Mouse (Mus musculus): ENCODE data around the gene Rnf43. TPM values are rescaled to one million over a fixed set of nuclear protein-coding genes. Genes with fewer than 3 reads are reported as not detected.

Rnf43 gene
- polyA plus RNA-seq, 1 experiment: not detected

DNA sequence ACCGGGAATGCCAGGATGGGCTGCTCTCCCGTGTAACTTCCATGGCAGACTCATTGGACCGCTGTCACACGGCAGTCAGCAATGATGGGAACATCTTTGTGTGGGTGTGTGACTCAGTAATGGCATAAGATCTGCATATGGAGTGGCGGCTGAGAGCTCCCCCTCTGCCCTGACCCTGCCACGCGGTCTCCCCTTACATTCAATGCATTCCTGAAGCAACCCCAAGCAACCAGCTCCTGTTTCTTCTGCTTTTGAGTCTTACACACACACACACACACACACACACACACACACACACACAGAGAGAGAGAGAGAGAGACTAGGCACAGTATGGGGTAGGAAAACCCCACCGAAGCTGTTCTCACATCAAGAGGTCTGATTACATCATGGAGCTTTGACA lies 45.0 kb downstream of the Rnf43 start:
- no peaks in the 10 kb centered on the region for H3K79me3 ChIP-seq (ENCODE audit: low read depth)

DNA sequence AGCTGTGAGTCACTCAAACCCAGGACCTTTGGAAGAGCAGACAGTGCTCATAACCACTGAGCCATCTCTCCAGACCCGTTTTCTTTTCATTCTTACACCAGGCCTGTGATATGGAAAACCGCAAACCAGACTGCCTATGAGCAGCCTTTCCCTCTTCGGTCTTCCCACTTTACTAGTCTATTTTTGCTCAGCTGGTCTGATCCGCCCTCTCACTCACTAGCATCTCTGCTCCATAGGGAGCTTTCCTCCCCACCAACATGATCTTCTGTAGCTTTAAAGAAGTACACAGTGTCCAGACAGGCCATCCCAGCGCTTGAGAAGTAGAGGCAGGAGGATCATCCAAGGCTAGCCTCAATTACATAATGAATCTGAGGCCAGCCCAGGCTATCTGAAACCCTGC lies 46.5 kb downstream of the Rnf43 start:
- Histone ChIP-seq H3K79me2 (ENCODE audit: control insufficient read depth, insufficient read depth) (no peaks in the 10 kb centered on the region), H3K27me3 (ENCODE audit: control insufficient read depth, insufficient read depth, insufficient read length) (peaks cover 61% of the 10 kb centered on the region), H3K36me3 (ENCODE audit: control insufficient read depth, insufficient read depth) (no peaks in the 10 kb centered on the region), H3K4me3 (ENCODE audit: insufficient read depth, poor library complexity, severe bottlenecking) (no peak overlapping the region), H3K79me3 (ENCODE audit: low read depth) (no peaks in the 10 kb centered on the region), H3ac (ENCODE audit: control insufficient read depth, insufficient read length, low read depth) (no peak overlapping the region)
- TF ChIP-seq MYOD1 (IDR thresholded peaks at IDR 0.05; ENCODE audit: control insufficient read depth, insufficient read length, low read depth) (no peak), FOSL1 (IDR thresholded peaks at IDR 0.05; ENCODE audit: insufficient read depth, low read length, poor library complexity, severe bottlenecking) (no peak), USF1 (IDR thresholded peaks at IDR 0.05; ENCODE audit: low read depth) (no peak), MAX (IDR thresholded peaks at IDR 0.05) (no peak), CEBPB (IDR thresholded peaks at IDR 0.05; ENCODE audit: low read depth) (no peak), MYOG (IDR thresholded peaks at IDR 0.05; ENCODE audit: control insufficient read depth, extremely low read depth, insufficient read length) (no peak), CTCF (IDR thresholded peaks at IDR 0.05; ENCODE audit: control insufficient read depth, insufficient read depth, insufficient read length) (no peak)

More for the DNA sequence above, 45.0 kb downstream of the Rnf43 start:
- H3K27me3 ChIP-seq (ENCODE audit: control insufficient read depth, insufficient read depth, insufficient read length): peaks cover 59% of the 10 kb centered on the region
- no peak overlapping the region for H3ac ChIP-seq (ENCODE audit: control insufficient read depth, insufficient read length, low read depth)
- no peak for TF ChIP-seq CTCF (IDR thresholded peaks at IDR 0.05; ENCODE audit: control insufficient read depth, insufficient read depth, insufficient read length)
- no peaks in the 10 kb centered on the region for H3K36me3 ChIP-seq (ENCODE audit: control insufficient read depth, insufficient read depth)
- no peaks in the 10 kb centered on the region for H3K79me2 ChIP-seq (ENCODE audit: control insufficient read depth, insufficient read depth)
- H3K4me3 ChIP-seq (ENCODE audit: insufficient read depth, poor library complexity, severe bottlenecking): no peak overlapping the region

DNA sequence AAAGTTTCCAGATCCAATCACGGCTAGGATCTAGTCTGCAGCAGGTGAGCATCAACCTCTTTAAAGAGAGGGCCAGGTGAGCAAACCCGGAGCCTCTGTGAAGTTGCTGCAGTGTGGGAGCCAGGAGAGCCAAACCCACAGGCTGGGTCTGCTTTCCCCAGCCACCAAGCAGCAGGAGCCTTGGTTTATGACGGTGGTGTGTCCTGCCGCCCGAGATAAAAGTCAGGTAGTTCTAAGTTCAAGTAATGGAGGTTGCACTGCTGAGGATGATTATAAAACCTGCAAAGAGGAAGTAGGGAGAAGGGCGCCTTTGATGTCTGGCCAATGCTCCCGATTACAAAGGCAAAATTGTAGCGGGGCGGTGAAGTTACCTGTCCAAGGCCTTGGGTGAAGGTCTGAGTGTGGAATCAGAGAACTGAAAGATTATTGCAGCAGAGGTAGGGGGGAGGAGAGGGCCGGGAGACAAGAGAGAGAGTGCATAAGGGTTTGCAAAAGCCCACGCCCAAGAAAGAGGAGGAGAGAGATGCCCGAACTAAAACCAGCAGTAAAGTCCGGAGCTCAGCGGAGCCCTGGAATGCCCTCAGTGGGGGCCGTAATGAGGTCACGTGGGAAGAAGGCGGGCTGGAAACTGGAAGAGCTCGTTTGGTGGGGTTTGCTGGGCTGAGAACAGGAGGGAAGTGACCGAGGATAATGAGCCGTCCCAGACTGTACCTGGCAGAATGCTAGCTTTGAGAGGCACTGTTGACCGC lies 47.2 kb downstream of the Rnf43 start:
- peaks cover 55% of the 10 kb centered on the region for H3K27me3 ChIP-seq (ENCODE audit: control insufficient read depth, insufficient read depth, insufficient read length)
- H3ac ChIP-seq (ENCODE audit: control insufficient read depth, insufficient read length, low read depth): no peak overlapping the region
- H3K79me3 ChIP-seq (ENCODE audit: low read depth): no peaks in the 10 kb centered on the region
- no peaks in the 10 kb centered on the region for H3K36me3 ChIP-seq (ENCODE audit: control insufficient read depth, insufficient read depth)
- H3K4me3 ChIP-seq (ENCODE audit: insufficient read depth, poor library complexity, severe bottlenecking): no peak overlapping the region
- H3K79me2 ChIP-seq (ENCODE audit: control insufficient read depth, insufficient read depth): no peaks in the 10 kb centered on the region
- TF ChIP-seq MYOG (IDR thresholded peaks at IDR 0.05; ENCODE audit: control insufficient read depth, extremely low read depth, insufficient read length) (no peak), MAX (IDR thresholded peaks at IDR 0.05) (no peak), CTCF (IDR thresholded peaks at IDR 0.05; ENCODE audit: control insufficient read depth, insufficient read depth, insufficient read length) (no peak), CEBPB (IDR thresholded peaks at IDR 0.05; ENCODE audit: low read depth) (no peak), FOSL1 (IDR thresholded peaks at IDR 0.05; ENCODE audit: insufficient read depth, low read length, poor library complexity, severe bottlenecking) (no peak), MYOD1 (IDR thresholded peaks at IDR 0.05; ENCODE audit: control insufficient read depth, insufficient read length, low read depth) (no peak), USF1 (IDR thresholded peaks at IDR 0.05; ENCODE audit: low read depth) (no peak)

DNA sequence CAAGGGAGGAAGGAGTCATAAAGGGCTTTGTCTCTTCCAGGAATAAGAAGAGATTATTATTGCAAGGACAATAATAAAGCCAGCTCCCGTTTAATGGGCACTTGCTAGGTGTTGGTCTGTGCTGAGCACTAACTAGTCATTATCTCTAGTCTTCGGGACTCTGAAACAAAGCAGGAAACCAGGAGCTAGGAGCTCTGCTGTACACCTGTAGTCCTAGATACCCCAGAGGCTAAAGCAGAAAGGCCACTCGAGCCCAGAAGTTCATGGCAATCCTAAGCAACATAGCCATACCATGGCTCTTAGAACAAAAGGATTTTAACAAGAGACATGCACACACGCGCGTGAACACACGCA lies 47.7 kb downstream of the Rnf43 start:
- Histone ChIP-seq H3K79me2 (ENCODE audit: control insufficient read depth, insufficient read depth) (no peaks in the 10 kb centered on the region), H3K27me3 (ENCODE audit: control insufficient read depth, insufficient read depth, insufficient read length) (peaks cover 58% of the 10 kb centered on the region), H3K36me3 (ENCODE audit: control insufficient read depth, insufficient read depth) (no peaks in the 10 kb centered on the region), H3K4me3 (ENCODE audit: insufficient read depth, poor library complexity, severe bottlenecking) (no peak overlapping the region), H3K79me3 (ENCODE audit: low read depth) (no peaks in the 10 kb centered on the region), H3ac (ENCODE audit: control insufficient read depth, insufficient read length, low read depth) (no peak overlapping the region)
- no peak for TF ChIP-seq MYOD1 (IDR thresholded peaks at IDR 0.05; ENCODE audit: control insufficient read depth, insufficient read length, low read depth)
- TF ChIP-seq MAX (IDR thresholded peaks at IDR 0.05): no peak
- TF ChIP-seq CEBPB (IDR thresholded peaks at IDR 0.05; ENCODE audit: low read depth): no peak
- no peak for TF ChIP-seq USF1 (IDR thresholded peaks at IDR 0.05; ENCODE audit: low read depth)
- no peak for TF ChIP-seq MYOG (IDR thresholded peaks at IDR 0.05; ENCODE audit: control insufficient read depth, extremely low read depth, insufficient read length)
- no peak for TF ChIP-seq CTCF (IDR thresholded peaks at IDR 0.05; ENCODE audit: control insufficient read depth, insufficient read depth, insufficient read length)
- TF ChIP-seq FOSL1 (IDR thresholded peaks at IDR 0.05; ENCODE audit: insufficient read depth, low read length, poor library complexity, severe bottlenecking): no peak

DNA sequence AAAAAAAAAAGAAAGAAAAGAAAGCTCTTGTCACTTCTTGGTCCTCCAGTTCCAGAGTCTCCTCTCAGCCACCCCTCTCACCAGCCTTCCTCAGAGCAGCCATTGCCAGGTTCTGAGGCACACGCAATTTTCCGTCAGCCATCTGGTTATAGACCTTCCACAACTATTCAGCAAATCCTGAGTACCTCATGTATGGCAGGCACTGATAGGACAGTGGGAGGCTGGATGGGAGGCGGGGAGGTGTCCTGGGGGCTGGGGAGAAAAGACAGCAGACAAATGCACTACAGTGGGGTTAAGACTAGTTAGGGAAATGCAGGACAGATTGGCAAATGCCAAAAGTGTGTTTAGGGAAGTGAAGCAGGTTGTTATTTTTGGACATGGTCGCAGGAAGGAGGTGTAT lies 49.7 kb downstream of the Rnf43 start:
- Histone ChIP-seq H3K36me3 (ENCODE audit: control insufficient read depth, insufficient read depth) (no peaks in the 10 kb centered on the region), H3K27me3 (ENCODE audit: control insufficient read depth, insufficient read depth, insufficient read length) (peaks cover 58% of the 10 kb centered on the region), H3K79me2 (ENCODE audit: control insufficient read depth, insufficient read depth) (no peaks in the 10 kb centered on the region), H3K79me3 (ENCODE audit: low read depth) (no peaks in the 10 kb centered on the region), H3ac (ENCODE audit: control insufficient read depth, insufficient read length, low read depth) (no peak overlapping the region), H3K4me3 (ENCODE audit: insufficient read depth, poor library complexity, severe bottlenecking) (no peak overlapping the region)
- no peak for TF ChIP-seq MYOD1 (IDR thresholded peaks at IDR 0.05; ENCODE audit: control insufficient read depth, insufficient read length, low read depth)
- no peak for TF ChIP-seq CEBPB (IDR thresholded peaks at IDR 0.05; ENCODE audit: low read depth)

DNA sequence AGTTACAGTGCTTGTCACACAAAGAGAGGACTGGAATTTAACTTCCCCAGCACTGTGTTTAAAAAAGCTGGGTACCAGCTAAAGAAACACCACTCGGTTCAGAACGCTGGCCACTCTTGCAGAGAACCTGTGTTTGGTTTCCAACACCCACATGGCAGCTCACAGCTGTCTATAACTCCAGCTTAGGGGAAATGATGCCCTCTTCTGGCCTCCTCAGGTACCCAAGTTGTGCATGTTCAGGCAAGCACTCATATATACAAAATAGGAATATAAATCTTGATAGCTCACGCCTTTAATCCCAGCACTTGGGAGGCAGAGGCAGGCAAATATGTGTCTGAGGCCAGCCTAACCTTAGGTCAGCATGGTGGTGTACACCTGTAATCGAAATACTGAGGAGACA lies 53.5 kb downstream of the Rnf43 start:
- peaks cover 57% of the 10 kb centered on the region for H3K27me3 ChIP-seq (ENCODE audit: control insufficient read depth, insufficient read depth, insufficient read length)
- TF ChIP-seq USF1 (IDR thresholded peaks at IDR 0.05; ENCODE audit: low read depth) (no peak), MAX (IDR thresholded peaks at IDR 0.05) (no peak), CEBPB (IDR thresholded peaks at IDR 0.05; ENCODE audit: low read depth) (no peak), MYOD1 (IDR thresholded peaks at IDR 0.05; ENCODE audit: control insufficient read depth, insufficient read length, low read depth) (no peak), FOSL1 (IDR thresholded peaks at IDR 0.05; ENCODE audit: insufficient read depth, low read length, poor library complexity, severe bottlenecking) (no peak), CTCF (IDR thresholded peaks at IDR 0.05; ENCODE audit: control insufficient read depth, insufficient read depth, insufficient read length) (no peak), MYOG (IDR thresholded peaks at IDR 0.05; ENCODE audit: control insufficient read depth, extremely low read depth, insufficient read length) (no peak)

More for the DNA sequence above, 53.5 kb downstream of the Rnf43 start:
- Histone ChIP-seq H3K79me3 (ENCODE audit: low read depth) (no peaks in the 10 kb centered on the region), H3K4me3 (ENCODE audit: insufficient read depth, poor library complexity, severe bottlenecking) (no peak overlapping the region), H3K36me3 (ENCODE audit: control insufficient read depth, insufficient read depth) (no peaks in the 10 kb centered on the region), H3K79me2 (ENCODE audit: control insufficient read depth, insufficient read depth) (no peaks in the 10 kb centered on the region), H3ac (ENCODE audit: control insufficient read depth, insufficient read length, low read depth) (no peak overlapping the region)

All from C2C12 (cell line).